Mouse (Mus musculus) brain, embryonic 14.5 days (tissue): Measurements from ENCODE around the gene Cbfa2t2.
A peak's percentile ranks its signal among the peaks of the same experiment; 100 is the strongest.

Experiments
- CTCF ChIP-seq: fragments of 200-500 bp; IDR thresholded peaks from 2 replicates; pipeline ENCODE4 v1.5.1; 2012; ENCODE audit warnings: inconsistent platforms, mild to moderate bottlenecking, moderate library complexity, borderline replicate concordance; ENCODE audit not compliant: insufficient read depth, insufficient read length; ENCODE audit errors: extremely low read depth
- POLR2A ChIP-seq: fragments of 200-500 bp; IDR thresholded peaks from 2 replicates; pipeline ENCODE4 v1.6.1; 2012; ENCODE audit warnings: mild to moderate bottlenecking, inconsistent platforms, borderline replicate concordance; ENCODE audit not compliant: poor library complexity, insufficient read depth, insufficient read length, severe bottlenecking; ENCODE audit errors: extremely low read depth

DNA sequence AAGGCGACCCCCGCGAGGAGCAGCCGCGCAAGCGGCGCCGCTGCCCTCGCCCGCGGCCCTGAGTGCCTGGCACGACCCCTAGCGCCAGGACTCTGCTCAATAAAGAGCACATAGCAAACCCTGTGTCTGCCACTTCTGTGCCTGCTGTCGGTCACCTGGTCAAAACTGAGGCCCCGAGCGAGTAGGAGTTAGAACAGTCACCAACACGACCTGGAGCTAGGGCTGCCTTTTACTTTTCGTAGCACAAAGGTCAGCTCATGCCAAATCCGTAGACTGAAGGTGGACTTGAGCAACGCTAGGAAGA lies 113.6 kb downstream of the Cbfa2t2 start:
- 0 out of 2 replicates have a peak, but pooled peaks have one; percentile 14 for TF ChIP-seq CTCF
- no peak for TF ChIP-seq POLR2A
